Mouse (Mus musculus) forebrain, embryonic 16.5 days (tissue): Measurements from ENCODE around the gene Capza3. TPM values are rescaled to one million over a fixed set of nuclear protein-coding genes. Genes with fewer than 3 reads are reported as not detected.

Experiments used
- polyA plus RNA-seq: library from polyadenylated mRNA; unstranded; fragments of >200 nt; fragmentation: Nextera tagmentation; extraction: Ambion mirVana; gene quantifications from 2 replicates; pipeline ENCODE4 v1.2.1, GENCODE M21; 2015

Gene Capza3
- polyA plus RNA-seq, 1 experiment from 2014 or later: not detected

Other genes with a start within 250 kb of the Capza3 start
- gene Plcz1, start 205 bp downstream of the Capza3 start, polyA plus RNA-seq: 0.39 and 0.67 TPM in 2 replicates